Mouse (Mus musculus) CD4-positive helper T cell, adult 2 months (primary cell): ENCODE measurements around the gene Myh7.
"Not testable (repeated sequence)": the region's sequence is repeated elsewhere in the genome, so short reads cannot be mapped to it uniquely, and the experiment has no call there.

ENCODE experiments used
- DNase-seq: peaks from one replicate; pipeline ENCODE4 v3.0.0-alpha.2; 2012; ENCODE audit warnings: low read depth, missing footprints, low spot score

Myh7 gene

DNA sequence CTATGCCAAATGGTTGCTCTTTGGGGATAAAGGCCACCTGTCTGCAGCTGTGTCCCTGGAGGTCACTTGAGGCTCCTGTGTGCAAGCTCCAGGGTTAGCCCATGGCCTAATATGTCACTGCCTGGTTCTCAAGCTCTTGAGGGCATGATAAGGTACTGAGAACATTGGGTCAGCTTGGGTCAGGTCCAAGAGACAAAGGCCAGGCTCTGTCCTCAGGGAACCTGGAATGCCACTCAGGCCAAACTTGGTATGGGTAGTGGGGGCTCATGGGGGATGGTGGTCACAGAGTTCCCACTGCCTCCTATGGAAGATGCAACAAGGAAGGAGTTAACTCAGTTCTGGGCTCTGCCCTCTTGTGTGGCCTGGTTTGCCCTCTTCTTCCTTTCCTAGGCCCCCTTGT, 26.1 kb downstream of the Myh7 start:
- DNase-seq, result no peak

DNA sequence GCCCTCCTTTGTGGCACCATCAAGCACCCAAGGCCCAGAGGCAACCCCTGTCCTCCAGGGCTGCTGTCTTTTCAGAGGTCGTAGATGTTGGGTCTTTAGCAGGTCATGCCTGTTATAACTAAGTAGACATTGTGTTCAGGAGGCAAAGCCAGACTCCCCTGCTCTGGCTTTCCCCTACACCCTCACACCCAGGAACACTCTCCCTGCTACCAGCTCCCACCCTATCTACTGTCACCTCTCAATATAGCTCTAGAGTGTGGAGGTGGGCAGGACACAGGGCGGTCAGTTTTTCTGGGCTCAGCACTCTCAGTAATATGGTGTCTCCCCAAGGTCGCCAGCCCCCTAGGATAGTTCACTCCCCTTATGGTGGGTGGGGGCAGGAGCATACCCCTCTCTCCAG, 26.6 kb downstream of the Myh7 start:
- no peak for DNase-seq

DNA sequence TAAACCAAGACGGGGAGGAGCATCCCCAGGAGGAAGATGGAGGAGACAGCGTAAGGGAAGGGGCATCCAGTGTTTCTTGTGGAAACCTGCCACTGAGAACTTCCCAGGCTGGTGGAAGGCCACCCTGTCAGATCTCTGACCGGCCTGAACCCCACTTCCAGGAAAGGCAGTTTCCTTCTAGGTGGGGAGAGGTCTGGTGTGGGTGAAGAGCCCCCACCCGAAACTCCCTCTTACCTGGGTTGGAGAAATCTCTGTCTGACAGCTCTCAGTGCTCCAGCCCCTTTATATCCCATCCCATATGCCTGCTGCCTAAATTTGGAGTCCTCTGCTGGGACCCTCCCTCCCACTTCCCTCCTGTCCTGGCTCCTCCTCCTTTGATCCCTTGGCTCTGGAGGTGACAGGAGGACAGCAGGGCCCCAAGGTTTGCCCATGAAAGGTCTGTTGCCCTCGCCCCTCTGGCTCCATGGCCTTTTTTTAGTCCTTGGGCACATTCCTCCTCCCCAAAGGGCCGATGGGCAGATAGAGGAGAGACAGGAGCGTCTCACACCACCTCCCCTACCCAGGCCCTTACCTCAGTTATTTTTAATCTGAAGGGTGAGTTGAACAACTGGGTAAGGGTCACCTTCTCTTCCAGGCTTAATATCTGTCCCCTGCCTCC, 28.0 kb downstream of the Myh7 start, which contains the start of gene Myh6:
TSS of gene Myh6 (minus strand) at position 608 of the 658 bp plus-strand sequence.
- no peak for DNase-seq

DNA sequence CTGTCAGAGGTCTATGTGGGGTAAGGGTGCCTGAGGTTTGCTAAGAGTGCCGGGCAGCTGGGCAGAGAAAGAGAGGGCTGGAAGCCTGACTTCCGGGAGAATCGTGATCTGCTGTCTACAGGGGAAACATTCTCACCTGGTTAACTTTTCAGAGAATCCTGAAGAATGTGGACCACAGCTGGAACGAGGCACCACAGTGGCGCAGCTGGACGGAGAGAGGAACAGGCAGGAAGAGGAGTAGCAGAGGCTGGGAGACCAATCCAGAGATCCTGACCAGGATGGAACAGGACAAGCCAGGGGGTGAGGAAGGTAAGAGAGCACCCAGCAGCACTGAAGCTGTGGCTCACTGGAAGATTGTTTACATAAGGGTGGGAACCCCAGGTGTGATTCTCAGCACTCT, 28.8 kb downstream of the Myh7 start:
- no peak for DNase-seq

DNA sequence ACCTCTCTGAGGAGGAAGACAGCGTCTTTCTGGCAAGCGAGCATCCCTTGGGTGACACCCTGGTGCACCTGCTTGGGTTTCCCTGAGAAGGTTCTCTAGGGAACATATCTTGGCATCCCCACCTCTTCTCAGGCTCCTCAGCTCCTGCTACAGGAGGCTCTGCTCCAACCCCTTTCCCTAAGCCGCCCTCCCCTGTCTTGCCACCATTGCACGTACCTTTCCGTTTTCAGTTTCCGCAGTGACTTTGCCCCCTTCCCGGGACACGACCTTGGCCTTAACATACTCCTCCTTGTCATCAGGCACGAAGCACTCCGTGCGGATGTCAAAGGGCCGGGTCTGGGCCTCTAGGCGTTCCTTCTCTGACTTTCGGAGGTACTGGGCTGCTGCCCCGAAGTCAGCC, 29.4 kb downstream of the Myh7 start:
- no peak for DNase-seq

DNA sequence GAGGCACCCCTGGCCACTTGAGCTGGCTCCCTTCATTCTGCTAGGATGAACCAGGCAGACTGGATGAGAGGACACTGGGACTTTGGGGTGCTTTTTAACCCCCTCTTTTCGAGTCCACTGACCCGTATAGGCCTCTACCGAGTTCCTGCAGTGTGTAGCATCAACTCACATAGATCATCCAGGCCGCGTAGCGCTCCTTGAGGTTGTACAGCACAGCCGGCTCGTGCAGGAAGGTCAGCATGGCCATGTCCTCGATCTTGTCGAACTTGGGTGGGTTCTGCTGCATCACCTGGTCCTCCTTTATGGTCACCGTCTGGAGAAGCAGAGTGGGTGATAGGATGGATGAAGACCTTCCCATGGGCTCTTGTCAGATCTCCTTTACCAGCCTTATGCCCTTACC, 30.7 kb downstream of the Myh7 start:
- DNase-seq, result no peak

DNA sequence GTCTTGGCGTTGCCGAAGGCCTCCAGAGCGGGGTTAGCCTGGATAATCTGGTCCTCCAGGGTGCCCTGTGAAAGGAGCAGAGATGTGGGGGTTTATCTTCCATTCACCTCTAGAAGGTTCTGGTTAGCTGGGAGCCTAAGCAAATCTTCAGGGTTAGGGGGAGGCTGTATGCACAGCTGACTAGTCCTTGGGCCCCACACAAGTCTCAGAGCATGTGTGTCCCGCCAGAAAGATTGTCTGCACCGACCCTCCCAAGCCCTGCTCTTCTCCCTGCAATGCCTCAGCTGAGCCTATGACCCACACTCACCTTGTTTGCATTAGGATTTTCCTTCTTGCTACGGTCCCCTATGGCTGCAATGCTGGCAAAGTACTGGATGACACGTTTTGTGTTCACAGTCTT, 31.7 kb downstream of the Myh7 start:
- DNase-seq, result no peak

DNA sequence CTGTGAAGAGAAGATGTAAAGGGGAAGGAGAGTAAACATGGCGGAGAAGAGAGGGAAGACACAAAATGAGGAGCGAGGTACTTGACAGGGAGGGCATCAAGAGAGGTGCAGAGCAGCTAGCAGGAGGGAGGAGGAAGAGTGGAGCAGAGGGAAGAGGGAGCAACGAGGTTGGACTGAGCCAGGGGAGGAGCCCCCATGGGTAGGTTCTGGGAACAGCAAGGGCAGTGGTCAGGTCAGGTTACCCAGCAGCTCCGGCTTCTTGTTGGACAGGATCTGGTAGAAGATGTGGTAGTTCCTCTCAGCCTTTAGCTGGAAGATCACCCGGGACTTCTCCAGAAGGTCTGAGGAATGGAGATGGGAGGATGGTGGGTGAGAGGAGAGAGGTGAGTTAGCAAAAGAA, 32.9 kb downstream of the Myh7 start:
- DNase-seq, result no peak

DNA sequence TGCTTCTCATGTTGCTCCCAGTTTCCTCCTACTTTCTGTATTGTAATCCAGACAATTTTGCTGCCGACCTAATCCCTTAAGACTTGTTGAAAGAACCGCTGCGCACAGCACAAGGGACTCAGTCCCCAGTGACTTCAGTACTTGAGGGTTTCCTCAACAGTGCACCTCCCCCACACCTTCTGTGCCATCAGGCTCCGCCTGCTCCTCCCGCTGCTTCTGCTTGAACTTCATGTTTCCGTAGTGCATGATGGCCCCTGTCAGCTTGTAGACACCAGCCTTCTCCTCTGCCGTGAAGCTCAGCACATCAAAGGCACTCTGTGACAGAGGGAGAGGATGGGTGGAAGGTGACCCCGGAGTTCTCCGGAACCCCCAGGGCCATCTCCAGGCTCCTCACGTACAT, 33.7 kb downstream of the Myh7 start:
- peak; percentile 16 for DNase-seq

DNA sequence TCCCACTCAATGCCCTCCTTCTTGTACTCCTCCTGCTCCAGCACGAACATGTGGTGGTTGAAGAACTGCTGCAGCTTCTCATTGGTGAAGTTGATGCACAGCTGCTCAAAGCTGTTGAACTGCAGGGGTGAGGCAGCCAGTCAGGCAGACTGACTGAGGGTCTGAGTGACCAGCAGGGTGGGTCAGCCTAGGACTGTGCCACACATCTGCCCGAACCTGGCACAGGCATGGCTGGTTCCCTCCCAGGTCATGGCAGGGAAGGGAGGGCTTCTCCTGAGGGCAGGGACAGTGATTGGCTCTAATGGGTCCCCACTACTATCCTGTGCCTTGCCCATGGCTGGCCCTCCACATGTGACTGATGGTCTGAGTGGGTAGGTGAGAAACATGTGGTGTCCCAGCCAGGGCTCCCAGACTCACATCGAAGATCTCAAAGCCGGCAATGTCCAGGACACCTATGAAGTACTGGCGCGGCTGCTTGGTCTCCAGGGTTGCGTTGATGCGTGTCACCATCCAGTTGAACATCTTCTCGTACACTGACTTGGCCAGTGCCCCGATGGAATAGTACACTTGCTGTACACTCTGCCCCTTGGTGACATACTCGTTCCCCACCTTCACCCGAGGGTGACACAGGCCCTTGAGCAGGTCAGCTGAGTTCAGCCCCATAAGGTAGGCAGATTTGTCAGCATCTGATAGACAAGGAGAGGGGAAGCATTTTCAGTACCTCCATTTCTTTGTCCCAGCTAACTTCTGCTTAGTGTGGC, 34.4 kb downstream of the Myh7 start:
- not testable (repeated sequence) for DNase-seq

DNA sequence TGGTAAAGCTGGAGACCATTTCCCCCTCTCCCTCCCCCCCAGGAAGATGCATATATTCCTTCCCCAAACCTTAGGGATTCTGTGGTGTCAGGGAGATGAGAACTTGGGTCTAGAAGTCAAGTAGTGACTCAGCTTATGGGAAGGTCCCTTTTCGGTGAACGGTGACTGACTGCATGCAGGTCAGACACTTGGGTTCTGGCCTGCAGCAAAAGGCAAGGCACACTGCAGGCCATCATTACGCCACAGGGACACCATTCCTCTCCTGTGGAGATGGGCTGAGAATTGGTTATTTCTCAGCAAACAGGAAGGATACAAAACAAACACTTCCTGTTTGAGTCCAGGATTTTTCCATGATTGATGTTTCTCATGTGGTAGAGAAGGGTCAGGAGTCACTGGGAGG, 35.2 kb downstream of the Myh7 start:
- DNase-seq, result no peak

DNA sequence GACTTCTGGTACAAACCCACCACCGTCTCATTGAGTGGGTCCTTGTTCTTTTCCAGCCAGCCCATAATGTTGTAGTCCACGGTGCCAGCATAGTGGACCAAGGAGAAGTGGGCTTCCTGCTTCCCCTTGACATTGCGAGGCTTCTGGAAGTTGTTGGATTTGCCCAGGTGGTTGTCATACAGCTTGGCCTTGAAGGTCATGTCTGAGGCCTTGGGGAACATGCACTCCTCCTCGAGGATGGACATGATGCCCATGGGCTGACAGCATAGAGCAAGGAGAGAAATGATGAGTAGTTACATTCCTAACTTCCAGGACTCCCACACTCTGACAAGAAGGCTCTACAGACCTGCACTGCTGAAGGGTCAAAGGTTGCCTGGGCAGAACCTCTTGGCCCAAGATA, 35.9 kb downstream of the Myh7 start:
- no peak for DNase-seq

DNA sequence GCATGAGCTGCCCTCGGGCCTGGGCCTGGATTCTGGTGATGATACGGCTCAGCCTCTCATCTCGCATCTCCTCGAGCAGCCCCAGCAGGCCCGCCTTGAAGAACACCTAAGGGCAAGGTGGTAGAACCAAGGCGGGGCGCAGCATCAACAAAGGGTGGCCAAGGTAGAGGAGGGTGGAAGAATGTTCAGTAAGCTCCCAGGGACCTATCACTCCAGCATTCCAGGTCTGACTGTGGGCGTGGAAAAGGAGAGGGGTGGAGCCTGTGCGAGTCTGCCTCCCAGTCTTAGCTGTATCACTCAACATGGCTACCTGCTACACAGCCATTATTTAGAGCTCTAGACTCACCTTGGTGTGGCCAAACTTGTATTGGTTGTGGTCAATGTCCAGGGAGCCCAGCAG, 37.9 kb downstream of the Myh7 start:
- no peak for DNase-seq

DNA sequence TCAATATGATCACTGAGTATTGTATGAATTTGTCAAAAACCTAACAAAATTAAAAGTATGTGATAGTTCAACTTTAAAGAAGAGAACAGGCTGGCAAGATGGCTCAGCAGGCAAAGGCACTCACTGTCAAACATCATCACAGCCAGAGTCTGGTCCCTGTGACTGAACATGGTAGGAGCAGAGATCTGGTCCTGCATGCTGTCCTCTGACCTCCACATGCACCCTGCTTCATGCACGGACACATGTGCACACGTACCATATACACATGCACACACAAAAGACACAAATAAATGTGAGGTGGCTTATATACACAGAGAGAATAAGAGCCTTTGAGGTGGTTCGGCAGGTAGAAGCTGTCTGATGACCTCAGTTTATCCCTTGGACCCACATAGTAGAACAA, 38.9 kb downstream of the Myh7 start:
- no peak for DNase-seq

DNA sequence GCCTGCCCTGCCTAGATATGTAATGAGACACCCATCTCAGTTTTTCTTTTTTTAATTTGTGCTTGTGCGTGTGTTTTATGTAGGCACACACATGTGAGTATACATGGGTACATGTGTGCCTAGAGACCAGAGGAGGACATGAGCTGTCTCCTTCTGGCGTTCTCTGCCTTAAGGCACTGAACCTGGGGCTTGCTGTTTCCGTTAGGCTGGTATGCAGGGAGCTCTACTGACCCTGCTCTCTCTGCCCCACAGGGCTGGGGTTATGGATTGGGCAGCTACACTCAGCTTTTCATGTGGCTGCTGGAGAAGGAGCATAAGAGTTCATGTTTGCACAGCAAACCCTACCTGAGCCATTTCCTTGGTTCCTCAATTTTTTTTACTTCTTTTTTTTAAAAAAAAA, 40.0 kb downstream of the Myh7 start:
- no peak for DNase-seq

DNA sequence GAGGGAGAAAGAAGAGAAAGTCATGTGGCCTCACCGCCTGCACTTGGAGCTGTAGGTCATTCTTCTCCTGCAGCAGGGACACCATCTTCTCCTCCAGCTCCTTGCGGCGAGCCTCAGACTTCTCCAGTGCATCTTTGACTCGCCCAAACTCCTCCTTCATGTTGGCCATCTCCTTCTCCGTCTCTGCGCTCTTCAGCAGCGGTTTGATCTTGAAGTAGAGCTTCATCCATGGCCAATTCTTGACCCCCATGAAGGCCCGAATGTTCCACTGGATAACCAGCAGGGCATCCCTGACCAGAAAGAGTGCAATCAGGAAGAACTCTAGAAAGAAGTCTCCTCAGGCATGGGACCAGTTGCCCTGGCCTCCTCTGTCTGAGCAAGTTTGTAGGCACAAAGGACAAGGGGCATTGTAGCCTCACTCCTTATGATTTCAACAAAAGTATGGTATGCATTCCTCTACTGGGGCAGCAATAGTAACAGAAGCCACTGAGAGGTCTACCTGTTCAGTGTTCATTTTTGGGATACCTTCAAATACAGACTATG, 40.7 kb downstream of the Myh7 start:
- no peak for DNase-seq

DNA sequence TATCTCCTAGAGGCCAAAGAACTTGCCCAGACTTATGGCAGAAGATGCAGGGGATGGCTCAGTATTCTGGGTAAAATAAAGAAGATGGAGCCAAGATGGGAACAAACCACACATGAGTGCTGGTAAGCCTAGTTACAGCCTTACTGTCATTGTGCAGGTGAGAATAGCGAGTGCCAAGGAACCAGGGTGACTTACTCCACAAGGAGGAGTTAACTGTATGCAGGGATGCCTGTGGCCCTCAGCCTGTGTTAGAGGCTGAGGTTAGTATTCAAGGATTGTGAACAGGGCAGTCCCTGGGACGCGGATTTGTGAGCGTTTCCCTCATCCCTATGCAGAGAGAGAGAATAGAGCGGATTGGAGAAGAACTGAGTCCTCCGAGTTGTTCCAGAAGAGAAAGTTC, 42.8 kb downstream of the Myh7 start:
- DNase-seq, result no peak

DNA sequence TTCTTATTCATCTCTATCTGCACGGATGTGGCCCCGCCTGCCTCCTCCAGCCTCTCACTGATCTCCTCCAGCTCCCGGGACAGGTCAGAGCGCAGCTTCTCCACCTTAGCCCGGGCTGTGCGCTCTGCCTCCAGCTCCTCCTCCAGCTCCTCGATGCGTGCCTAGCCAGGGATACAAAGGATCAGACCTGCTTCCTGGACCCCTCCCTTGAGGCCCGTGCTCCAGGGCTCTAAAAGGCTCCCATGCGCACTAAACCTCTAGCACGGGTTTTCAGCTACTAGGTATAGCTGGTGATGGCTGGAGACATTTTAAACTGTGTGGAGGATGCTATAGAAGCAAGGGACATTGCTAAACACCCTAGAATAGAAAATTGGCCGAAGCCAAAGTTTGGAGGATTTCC, 43.9 kb downstream of the Myh7 start:
- DNase-seq, result no peak

DNA sequence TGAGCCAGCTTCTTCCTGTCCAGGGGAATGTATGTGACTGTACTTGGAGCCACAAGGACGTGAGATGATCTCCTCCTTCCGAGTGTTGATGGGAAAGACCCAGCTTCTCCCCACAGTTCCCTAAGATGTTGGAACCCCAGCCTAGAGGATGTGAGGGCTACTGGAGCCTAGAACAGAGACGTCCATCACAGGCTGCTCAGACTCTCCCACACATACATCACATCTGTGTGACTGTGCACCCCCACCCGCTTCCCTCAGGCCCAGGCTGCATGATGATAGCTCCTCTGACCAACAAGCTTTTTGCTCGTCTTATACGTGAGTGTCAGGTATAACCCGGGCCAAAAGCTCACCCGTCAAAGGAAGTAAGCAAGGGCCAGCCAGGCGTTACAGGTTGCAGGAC, 45.6 kb downstream of the Myh7 start:
- no peak for DNase-seq

DNA sequence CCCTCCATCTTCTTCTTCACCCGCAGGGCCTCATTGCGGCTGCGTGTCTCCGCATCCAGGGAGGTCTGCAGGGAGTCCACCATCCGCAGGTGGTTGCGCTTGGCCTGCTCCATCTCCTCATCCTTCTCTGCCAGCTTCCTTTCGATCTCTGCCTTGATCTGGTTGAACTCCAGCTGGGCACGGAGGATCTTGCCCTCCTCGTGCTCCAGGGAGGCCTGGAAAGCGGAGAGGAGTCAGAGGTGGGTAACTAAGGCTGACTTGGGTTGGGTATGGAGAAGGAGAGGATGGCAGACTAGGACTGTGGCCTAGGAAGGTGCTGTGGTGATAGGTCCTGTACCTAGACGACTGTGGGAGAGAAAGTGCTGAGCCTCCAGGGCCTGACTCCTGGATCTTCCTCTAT, 47.4 kb downstream of the Myh7 start:
- not testable (repeated sequence) for DNase-seq

DNA sequence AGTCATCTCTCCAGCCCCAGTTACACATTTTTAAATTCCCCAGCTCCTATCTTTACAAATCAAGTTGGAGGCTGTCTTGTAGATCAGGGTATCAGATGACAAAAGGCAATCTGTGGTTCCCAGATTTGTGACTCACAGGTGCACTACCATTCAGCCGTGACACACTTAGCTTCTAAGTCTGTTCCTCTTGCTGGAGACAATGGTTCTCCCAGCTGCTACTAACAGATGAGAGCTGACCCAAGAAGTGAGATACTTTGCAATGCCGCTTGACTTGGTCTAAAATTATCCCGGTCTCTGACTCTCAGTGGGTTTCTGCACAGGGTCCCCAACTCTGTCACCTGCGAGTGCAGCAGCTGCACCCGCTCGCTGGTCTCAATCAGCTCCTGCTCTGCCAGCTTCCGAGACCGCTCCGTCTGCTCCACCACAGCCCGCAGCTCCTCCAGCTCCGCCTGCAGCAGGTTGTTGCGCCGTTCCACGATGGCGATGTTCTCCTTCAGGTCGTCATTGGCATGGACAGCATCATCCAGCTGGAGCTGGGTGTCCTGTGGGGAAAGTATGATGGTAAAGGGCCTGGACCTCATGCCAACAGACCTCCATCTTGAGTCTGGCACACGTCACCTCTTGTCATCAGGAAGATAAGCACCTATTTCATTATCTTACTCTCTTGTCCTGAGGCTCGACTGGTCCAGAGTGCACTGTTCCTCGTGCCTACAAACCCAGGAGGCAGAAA, 48.3 kb downstream of the Myh7 start:
- DNase-seq, result no peak

DNA sequence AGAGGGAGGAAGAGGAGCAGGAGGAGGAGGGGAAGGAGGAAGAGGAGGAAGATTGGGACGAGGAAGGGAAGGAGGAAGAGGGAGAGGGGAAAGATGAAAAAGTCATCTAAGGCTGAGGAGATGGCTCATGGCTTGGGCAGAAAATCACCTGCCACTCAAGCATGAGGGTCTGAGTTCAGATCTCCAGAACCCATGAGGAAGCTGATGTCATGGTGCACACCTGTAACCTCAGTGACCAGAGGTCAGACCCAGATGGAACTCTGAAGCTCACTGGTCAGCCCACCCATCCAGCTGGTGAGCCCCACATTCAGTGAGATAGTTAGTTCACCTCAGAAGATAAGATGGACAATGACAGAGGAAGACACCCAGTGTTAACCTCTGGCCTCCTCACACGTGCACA, 49.5 kb downstream of the Myh7 start:
- DNase-seq, result no peak

DNA sequence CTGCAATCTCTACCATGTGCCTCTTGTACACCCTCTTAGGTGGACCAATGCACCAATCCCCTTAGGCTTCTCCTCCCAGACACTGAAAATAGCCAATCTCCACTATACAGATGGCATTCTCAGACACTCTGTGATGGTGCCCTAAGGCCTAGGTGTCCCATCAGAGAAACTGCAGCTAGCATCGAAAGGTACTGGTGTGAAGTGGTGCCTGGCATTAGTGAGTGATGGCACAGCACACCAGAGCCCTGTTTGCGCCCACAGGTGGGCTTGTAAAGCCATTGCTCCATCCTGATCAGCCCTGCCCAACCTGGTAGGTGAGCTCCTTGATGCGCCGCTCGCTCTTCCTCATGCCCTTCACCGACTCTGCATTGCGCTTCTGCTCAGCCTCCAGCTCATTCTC, 50.5 kb downstream of the Myh7 start:
- DNase-seq, result no peak
